Mouse (Mus musculus): Measurements from ENCODE around the gene Polr3h.
A peak's percentile ranks its signal among the peaks of the same experiment; 100 is the strongest.
"Not testable (repeated sequence)": the region's sequence is repeated elsewhere in the genome, so short reads cannot be mapped to it uniquely, and the experiment has no call there.

The Polr3h gene

DNA sequence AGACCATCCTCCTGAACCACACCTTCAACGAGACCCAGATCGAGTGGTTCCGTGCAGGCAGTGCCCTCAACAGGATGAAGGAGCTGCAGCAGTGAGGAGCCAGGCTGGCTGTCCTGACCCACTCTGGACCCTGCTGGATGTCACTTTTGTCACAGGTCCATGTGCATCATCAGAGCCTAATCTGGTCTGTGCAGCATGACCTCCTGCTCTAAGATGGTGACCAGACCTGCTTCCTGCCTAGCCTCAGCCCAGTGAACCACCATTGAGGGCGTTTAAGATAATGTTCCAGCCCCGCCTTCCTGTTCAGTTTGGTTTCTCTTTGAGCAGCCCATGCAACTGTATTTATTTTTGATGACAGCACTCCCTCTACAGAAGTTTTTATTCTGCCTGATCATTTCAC, 11.4 kb downstream of the Polr3h start:
- DNase-seq = no peak

GRCm38 (mm10) chr15:81912498-81912897, 13.5 kb downstream of the Polr3h start:
- DNase-seq = no peak

GRCm38 (mm10) chr15:81908767-81909166, 17.3 kb downstream of the Polr3h start:
- not testable (repeated sequence) for DNase-seq

GRCm38 (mm10) chr15:81907953-81908352, 18.1 kb downstream of the Polr3h start:
- no peak for DNase-seq

GRCm38 (mm10) chr15:81904939-81905338, 21.1 kb downstream of the Polr3h start:
- DNase-seq = peak; percentile 65

DNA sequence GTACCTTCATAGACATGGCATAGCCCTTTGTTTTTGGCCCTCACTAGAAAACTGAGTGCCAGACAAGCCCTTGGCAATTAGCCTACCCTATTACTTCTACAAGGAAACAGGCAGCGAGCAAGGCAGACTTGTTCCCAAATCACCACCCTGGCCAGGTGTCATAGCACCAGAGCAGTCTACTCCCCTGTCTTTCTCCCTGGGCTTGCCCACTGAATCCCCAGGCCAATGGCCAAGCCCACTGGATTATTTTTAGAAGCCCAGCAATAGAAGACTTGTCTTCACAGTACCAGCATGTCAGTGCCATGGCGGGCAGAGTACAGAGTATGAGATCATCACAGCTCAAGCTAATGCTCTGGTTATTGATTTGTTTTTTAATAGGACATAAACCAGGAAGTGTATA, 27.3 kb downstream of the Polr3h start:
- no peak for DNase-seq

GRCm38 (mm10) chr15:81897607-81898285, 28.3 kb downstream of the Polr3h start:
- DNase-seq = no peak

GRCm38 (mm10) chr15:81896407-81896806, 29.6 kb downstream of the Polr3h start:
- DNase-seq = no peak

DNA sequence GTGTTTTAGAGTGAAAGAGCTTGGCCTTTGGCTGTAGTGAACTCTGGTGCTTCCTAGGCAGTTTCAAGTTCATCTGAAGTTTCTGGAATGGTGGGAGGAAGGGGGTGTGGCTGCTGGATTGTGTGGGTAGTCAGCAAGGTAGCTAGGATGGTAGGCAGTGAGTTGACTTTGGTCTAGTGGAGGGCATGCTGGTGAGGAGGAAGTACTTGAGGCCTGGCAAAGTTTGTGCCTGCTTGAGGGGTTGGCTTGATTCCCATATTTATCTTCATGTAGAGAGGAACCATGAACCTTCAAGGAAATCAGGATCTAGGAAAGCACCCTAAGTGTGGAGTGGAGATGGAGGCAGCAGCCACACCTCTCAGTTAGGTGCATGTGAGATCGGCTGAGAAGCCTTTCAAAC, 32.0 kb downstream of the Polr3h start:
- DNase-seq = no peak

DNA sequence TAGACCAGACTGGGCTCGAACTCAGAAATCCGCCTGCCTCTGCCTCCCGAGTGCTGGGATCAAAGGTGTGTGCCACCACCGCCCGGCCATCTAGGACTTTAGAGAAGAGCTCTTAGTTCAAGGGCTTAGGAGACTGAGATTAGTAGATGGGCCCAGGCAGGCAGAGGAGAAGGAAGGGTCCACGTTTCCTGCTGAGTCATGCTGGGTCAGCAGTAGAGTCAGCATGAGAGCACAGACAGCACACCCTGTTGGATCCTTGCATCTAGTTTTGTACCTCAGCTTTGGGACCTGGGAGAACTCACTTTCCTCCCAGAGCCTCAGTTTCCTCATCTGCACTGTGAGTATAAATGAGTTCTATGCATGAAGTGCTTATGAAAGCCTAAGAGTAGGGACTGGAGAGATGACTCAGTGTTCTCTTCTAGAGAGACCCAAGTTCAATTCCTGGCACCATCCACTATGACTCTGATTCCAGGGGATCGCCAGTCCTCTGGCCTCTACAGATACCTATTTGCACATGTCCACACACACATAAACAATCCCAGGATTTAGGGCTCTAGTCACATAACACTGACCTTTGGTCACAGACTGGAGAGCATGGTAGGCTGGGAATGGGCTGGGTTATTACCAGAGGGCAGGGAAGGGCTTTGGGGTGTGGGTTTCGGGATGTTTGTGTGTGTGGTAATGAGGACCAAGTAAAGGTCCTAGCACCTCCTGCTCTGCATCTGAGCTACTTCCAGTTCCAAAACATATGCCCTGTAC, 34.0 kb downstream of the Polr3h start:
- DNase-seq = no peak

GRCm38 (mm10) chr15:81891140-81891802, 34.8 kb downstream of the Polr3h start:
- no peak for DNase-seq

- DNase-seq = peak; percentile 54
Measured at GRCm38 (mm10) chr15:81889175-81889574, 36.9 kb downstream of the Polr3h start.

GRCm38 (mm10) chr15:81886795-81887550, 39.1 kb downstream of the Polr3h start:
- no peak for DNase-seq

GRCm38 (mm10) chr15:81885418-81885934, 40.6 kb downstream of the Polr3h start:
- no peak for DNase-seq

GRCm38 (mm10) chr15:81882348-81882747, 43.7 kb downstream of the Polr3h start:
- DNase-seq = no peak

DNA sequence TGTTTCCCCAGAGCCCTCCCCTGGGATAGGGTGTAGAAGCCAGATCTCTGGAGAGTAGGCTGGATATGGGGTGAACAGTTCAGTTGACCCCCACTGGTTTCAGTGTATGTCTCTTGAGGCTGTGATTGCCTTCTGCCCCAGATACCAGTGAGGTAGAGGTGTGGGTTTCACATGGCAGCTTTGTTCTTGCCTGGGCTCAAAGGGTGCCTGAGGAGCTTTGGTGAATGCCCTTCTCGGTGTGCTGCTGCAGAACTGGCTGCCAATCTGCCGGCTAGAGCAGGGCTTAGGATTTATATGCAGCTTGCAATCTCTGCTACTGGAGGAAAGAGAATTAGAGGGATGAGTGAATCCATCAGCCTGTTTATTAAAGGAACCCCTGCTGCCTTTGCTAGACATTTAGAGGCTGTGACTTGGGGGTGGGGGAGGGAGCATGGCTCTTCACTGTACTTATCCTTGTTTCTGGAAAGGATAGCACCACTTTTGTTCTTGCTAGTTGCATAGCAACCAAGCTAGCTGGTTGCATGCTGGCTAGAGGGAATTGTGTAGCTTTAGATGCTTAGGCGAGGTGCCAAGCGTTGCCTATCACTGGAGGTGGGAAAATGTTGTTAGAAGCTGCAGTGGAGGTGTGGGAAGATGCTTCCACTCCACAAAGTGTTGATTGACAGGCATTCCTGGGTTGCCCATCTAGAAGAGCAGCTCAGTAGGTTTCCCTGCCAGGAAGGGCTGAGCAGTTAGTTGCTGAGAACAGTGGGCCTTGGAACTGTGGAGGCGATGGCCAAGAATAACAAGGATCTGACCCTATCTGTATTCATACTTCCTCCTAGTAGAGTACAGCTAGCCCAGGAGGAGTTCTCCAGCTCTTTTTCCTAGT, 46.3 kb downstream of the Polr3h start:
- DNase-seq = no peak

GRCm38 (mm10) chr15:81872262-81873136, 53.5 kb downstream of the Polr3h start, which contains the start of gene Aco2:
Aco2 (plus strand) TSS chr15:81872309.
- DNase-seq = peak; percentile 99

- no peak for DNase-seq
Measured at GRCm38 (mm10) chr15:81871604-81872261, 54.3 kb downstream of the Polr3h start, which contains the start of gene Phf5a. Phf5a (minus strand) TSS chr15:81871911.

DNA sequence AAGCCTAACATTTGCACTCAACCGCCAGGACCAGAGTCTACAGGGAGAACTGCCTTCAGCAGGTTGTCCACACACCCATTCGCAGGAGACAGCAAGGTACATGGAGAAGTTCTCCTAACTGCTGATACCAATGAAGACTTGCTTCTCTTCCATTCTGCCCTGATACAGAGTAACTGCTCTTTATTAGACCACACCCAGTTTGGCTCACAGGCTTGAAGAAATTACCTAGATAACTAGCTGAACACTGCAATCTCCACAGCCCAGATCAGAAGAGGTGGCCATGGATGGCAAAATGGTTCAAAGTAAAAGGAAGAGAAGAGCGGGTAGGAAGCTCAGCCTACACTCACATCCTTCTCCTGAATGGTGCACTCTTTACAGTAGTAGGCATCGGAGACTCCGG, 56.1 kb downstream of the Polr3h start:
- no peak for DNase-seq

DNA sequence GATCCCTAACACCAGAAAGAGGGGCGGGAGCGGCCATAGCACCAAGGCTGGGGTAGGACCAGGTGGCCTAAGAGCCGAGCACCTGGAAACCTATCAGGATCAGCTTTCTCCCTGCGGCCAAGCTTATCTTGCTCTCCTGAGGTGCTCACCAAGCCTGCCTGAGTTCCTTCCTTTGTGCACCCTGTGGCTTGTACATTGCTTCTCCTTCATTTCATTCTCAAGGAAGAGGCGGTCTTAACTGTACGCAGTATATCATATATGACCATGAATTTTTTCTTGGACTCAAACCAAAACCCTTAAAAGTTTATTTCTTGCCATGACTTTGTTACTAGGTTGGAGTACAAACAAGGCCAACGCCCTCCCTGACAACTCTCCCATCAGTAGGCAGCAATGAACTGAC, 61.8 kb downstream of the Polr3h start:
- DNase-seq = no peak

Data from cerebellum, adult 8-10 months (tissue).